Mouse (Mus musculus) cerebellum, adult 11-12 months (tissue): ENCODE measurements around the gene Ncbp1.

Experiments
- DNase-seq: peaks from one replicate; pipeline ENCODE4 v3.0.0; 2022

Ncbp1 gene

DNA sequence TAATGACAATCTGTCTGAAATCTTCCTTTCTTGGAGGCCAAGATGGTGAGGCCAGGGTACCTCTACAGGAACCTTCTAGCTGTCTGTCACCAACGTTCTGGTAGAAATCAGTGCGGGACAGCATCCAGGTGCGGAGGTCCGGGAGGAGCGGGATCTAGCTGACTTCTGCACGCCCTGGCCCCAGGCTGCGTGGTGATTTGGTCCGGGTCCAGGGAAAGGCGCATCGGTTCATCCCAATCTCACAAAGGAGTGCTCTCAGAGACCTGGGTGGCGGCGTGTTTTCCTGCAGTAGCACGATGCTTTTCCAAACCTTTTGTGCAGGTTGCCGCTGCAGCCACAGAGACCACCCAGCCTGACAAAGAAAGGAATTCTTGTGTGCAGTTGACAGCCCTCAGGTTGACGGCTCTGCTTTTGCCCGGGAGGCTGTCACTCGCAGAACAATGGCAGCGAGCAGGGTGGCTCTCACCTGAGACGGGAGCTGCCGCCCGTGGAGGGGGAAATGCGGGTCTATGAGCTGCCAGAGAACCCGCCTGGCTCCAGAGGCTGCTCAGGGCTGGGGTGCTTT, 64.2 kb downstream of the Ncbp1 start:
- DNase-seq: peak; percentile 57

- DNase-seq: no peak
Measured at GRCm38 (mm10) chr4:46221090-46221489, 82.7 kb downstream of the Ncbp1 start.
